Mouse (Mus musculus): ENCODE results near the gene Rpl23.
"Not testable (repeated sequence)": the region's sequence is repeated elsewhere in the genome, so short reads cannot be mapped to it uniquely, and the experiment has no call there.

Gene Rpl23

DNA sequence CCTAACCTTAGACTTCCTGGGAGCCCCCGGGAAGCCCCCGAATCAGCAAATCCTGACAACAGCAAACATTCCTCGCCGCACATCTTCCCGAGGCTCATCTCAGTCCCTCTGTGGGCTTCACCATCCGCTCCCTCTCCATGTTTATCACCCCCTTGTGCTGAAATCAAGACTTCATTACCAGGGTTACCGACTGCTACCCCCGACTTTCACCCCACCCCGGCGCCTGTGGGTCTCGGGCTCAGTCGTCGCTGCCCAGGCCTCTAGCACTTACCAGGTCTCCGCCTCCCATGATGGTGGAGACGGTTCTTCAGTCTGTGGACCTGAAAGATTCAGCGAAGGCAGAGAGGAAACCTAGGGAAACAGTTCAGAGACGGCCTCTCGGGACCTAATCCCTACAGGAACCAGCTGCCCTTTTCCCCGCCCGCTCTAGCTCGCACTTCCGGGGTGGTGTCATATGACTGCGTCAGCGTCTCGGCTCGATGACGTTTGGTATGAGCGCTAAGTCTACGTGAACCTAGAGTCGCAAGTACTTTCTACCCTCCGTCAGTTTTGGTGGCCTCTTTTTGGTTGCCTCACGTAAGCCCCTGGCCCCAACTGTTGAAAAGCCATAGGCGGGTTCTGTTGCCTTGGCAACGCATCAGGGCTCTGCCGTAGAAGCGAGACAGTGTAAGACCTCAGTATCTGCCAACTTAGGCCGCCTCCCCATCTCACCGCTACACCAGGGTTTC, 15.9 kb downstream of the Rpl23 start, which contains the start of gene Cwc25:
Gene Cwc25, minus strand, starts transcription at position 403 of the 728 bp plus-strand sequence.
- peak; percentile 95 for DNase-seq (ENCODE audit: low spot score)

DNA sequence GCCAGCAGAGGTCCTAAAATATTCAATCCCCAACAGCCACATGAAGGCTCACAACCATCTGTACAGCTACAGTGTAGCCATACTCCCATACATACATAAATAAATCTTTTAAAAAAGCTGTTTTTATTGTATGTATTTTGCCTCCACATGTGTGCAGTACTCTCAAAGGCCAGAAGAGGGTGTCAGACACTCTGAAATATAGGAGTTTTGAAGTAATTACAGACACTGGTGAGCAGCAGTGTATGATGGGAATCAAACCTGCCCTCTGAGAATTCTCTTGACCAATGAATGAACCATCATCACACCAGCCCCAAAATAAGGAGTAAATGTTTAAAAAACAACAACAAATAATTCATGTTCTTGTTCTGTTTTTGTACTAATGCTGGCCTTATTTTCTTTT, 20.6 kb downstream of the Rpl23 start:
- no peak for DNase-seq (ENCODE audit: low spot score)

DNA sequence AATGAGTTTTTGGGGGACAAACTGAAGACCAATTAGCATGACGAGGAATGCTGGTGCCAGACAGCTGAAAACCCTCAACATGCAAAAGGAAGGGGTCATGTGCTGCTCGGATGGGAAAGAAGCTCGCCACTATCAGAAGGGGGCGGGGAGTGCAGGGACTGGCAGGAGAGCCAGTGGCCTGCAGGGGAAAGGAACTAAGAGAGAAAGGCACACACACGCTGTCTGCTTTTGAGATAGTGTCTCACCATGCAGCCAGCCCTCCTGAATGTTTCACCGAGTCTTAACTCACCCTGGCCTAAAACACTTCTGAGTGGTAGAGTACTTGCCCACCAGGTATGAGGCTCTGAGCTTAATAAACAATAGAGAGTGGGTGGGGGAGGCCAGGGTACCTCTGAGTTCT, 23.3 kb downstream of the Rpl23 start:
- no peak for DNase-seq (ENCODE audit: low spot score)

DNA sequence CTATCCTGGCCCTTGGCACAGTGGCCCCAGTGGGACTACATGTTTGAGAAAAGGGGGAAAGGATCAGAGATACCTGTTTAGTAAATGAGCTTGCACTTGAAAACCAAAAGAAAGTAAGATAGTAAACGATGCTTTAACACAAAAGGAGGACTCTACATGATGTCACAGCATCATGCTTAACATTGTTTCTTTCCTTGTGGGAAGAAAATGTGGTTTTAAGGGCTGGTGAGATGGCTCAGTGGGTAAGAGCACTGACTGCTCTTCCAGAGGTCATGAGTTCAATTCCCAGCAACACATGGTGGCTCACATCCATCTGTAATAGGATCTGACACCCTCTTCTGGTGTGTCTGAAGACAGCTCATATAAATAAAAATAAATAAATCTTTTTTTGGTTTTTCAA, 24.1 kb downstream of the Rpl23 start:
- DNase-seq (ENCODE audit: low spot score): no peak

DNA sequence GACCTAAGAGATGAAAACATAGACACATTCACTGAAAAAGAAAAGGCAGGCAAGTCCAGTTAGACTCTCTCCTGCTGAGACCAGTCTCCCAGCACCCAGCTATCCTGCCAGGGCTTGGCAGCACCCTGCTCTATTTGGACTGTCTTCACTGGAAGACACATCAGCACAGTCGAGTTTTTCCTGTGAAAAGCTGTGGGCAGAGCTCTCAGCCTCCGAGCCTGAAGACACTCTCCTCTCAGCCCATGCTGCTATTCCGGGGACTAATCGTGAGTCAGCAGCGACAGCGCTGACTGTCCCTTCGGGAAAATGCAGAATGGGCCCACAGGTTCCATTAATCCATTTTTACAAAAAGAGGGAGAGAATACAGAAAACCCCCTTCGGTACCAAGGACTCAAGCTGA, 29.0 kb downstream of the Rpl23 start:
- DNase-seq (ENCODE audit: low spot score): no peak

DNA sequence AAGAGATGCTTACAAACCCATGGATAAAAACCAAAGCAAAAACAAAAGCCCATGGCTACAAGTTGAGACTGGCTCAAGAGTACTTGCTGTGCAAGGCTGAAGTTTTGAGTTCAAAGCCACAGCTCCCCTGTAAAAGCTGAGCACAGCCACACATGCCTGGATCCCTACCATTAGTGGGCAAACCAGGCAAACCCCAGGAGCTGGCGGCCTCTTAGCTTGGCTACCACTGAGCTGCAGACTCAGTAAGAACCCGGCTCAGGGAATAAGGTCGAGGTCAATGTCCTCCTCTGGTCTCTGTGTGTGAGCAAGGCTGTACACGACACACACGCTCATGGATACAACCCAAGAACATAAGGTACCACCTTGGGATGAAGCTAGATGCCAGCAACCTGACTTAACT, 33.7 kb downstream of the Rpl23 start:
- no peak for DNase-seq (ENCODE audit: low spot score)

DNA sequence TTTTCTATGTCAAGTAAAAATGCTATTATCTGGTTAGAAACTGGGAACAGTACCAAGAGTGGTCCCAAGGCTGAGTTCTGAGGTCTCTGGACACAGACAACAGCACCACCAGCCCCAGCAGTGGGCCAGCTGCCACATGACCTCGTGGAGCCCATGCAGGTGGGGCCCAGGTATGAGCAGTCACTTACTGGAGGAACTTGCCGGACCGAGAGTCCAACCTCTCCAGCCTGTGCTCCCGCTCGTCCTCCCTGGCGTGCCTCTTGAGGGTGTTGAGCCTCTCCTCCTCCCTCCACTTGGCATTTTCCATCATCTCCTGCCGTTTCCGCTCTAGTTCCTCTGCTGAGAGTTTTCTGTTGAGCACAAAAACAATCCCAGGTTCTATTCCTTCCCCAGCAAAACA, 34.5 kb downstream of the Rpl23 start:
- DNase-seq (ENCODE audit: low spot score): no peak

DNA sequence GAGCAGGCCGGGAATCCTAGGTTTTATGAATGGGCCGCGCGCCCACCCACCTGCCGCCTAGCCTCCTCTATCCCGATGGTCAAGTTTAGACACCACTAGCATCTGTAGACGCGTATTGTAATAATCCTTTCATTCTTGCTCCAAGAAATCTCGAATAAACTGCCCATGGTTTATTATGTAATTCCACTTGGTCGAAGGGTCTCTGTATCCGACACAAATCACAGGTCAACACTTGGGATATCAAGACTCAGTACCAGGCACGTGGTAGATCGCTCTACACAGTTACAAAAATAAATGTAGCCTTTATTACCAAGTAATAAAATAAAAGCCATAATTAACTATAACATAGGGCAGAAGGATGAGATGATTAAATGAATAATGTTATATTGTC, 36.9 kb downstream of the Rpl23 start:
- no peak for DNase-seq (ENCODE audit: low spot score)

DNA sequence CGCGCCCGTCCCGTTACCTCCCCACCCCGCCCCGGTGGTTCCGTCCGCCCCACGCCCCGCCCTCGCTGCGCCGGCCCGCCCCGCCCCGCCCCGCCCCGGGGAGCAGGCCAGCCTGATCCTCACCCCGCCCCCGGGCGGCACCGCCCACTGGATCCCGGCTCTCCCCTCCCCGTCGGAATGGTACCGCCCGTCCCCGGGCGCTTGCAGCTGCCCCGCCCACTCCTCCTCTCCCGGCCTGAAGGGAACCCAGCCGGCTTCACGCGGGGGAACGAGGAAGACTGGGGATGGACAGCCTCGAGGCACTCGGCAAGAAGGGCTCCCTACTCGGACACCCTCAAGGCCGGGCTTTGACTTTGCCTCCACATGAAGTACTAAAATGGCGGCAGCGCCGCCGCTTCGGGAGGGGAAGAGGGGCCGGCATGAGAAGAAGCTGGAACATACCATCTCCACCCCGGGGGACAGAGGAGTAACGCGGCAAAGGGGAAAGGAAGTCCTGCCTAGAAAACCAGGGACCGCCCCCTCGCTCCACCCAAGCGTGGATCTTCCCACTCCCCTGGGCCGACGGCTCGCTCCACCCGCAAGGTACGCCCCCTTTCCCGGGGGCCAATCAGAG, 37.4 kb downstream of the Rpl23 start:
- DNase-seq (ENCODE audit: low spot score): peak; percentile 96

DNA sequence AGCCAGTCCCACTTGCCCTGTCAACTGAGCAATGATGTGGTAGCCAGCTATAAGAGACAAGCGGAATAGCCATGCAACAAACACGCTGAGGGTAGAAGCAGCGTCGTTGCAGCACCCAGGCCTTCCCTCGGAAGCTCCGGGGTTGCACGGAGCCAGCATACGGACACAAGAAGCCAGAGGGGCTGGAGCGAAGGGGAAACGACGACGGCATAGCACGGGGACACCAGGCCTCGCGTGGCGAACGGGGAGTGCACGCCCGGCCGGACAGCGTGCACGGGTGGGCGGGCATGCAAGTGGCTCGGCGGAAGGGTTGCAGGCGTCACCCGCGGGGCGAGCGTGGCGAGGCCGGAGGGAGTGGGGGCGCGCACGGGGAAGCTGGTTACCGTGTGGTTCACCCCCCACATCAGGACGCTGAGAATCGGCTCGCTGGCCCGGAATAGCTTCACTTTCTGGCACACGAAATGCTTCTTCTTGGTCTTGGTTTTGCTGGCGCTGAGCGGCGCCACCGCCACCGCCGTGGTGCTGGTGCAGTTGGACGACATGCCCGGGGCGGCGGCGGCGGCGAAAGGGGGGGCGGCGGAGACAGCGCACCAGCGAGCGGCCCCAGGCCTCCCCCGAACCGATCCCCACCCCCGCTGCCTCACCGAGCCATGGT, 38.0 kb downstream of the Rpl23 start, which contains the start of gene Pip4k2b:
Gene Pip4k2b, minus strand, starts transcription at position 642 of the 655 bp plus-strand sequence.
- DNase-seq (ENCODE audit: low spot score): no peak

DNA sequence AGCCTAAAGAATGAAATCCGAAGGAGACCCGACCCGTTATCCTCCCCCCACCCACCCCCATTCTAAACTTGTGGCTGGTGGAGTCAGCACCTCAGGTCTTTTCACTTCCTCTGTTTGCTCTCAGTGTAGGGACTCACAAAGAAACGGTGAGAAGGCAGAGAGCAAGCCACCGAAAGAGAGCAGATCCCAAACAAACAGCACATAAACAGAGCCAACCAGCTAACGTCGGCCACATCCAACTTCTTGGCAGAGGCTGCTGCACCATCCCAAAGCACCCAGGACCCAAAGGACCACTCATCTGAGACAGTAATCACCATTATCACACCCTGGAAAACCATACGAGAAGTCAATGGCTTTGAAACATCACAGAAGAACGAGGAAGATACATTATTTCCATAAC, 38.8 kb downstream of the Rpl23 start:
- DNase-seq (ENCODE audit: low spot score): no peak

DNA sequence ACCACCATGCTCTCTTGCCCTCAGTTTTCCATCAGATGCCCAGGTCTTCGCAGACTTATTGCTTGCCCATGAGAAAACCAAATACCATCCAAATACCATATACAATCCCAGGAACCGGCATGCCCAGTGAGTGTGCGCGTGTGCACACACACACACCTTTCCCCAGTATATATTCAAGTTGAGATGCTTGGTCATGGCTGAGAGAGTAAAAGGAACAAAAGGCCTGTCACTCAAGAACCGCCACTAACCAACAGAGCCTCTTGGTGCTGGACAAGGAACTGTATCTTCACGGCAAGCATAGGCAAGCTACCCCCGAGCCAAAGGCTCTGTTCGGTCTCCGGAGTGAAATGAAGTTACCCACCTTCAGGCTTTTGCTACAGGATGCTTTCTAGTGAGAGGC, 39.6 kb downstream of the Rpl23 start:
- DNase-seq (ENCODE audit: low spot score): no peak

DNA sequence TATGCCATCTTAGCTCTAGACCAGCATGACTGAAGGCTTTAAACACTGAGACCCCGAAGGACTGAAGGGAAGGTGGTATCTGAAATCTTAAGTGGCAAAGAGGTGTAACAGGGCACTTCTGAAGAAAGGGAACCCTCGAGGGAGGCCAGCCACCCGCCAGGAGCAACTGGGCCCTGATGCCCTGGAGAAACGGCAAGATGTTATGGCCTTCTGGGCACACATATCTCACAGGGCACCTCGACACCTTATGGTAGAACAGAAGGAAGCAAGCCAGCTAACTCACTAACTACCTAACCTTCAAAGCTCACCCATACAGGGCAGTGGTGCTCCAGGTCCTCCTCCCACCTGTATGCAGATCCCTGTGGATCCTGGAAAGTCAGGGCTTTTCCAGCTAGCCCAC, 40.1 kb downstream of the Rpl23 start:
- no peak for DNase-seq (ENCODE audit: low spot score)

DNA sequence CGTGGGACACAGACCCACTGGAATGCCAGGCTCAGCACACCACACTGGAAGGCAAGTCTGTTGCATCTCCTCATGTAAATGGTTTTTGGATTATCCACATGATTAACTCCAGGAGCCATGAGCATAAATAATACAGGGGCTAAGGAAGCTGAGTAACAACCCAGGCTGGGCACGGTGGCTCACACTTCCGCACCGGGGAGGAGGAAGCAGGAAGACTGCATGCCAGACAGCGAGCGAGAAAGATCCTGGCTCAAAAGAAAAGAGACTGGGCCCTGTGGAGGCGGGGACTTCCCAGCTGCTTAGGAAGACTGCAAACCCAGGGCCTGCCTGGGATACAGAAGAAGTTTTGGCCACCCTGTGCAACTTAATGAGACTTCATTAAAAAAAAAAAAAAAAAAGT, 42.0 kb downstream of the Rpl23 start:
- no peak for DNase-seq (ENCODE audit: low spot score)

DNA sequence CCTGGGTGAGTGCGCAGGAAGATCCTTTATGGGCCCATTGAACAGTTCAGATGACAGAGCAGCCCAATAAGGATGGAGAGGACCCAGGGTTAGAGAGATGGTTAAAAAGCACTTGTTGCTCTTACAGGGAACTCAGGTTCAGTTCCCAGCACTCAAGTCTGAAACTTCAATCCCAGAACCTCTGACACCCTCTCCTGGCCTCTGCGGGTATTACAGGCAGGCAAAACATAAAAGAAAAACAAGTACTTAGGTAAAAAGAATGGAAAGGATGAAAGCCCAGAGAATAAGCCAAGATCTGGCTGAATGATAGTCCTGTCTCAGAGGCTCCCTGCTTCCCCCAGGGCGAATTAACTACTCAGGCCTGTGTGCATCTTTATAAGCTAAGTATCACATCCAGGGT, 43.1 kb downstream of the Rpl23 start:
- no peak for DNase-seq (ENCODE audit: low spot score)

DNA sequence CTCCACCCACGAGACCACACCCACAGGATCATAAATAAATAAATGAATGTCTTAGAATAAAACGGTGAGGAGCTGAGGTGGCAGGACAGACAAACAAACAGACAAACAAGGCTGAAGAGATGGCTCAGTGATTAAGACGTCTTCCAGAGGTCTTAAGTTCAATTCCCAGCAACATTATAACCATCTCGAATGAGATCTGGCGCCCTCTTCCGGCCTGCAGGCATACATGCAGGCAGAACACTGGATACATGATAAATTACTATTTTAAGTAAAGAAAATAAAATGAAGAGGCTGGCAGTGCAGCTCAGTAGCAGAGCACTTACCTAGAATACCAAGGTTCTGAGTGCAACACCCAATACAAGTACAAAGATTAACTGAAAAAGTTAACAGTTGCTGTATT, 43.5 kb downstream of the Rpl23 start:
- no peak for DNase-seq (ENCODE audit: low spot score)

DNA sequence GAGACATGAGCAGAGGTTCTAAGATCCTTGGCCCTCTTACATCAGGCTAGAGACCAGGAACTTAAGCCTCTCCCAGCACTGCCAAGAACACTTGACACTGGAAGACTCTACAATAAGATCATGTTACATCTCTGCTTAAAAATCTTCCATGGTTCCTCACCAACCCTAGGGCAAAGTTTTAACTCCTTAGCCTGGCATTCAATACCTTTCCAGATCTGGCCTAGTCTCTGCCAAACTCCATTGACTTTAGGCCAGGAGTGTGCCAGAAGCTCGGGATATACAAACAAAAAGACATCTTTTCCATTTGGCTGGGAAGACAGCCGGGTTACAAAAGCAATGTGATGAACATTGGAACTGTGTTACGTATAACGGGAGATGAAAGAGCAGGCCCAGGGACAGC, 44.6 kb downstream of the Rpl23 start:
- no peak for DNase-seq (ENCODE audit: low spot score)

DNA sequence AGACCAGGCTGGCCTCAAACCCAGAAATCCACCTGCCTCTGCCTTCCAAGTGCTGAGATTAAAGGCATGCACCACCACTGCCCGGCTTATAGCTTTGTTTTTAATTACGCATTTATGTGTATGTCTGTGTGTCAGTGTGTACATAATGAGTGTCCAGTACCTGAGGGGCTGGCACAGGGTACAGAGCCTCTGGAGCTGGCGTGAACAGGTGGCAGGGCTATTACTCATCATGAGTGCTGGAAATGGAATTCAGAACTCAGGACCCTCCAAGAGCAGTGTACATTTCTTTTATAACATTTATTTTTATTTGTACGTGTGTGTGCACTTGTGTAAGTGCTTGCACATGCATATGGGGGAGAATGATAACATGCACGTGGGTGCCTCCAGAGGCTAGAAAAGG, 45.6 kb downstream of the Rpl23 start:
- no peak for DNase-seq (ENCODE audit: low spot score)

DNA sequence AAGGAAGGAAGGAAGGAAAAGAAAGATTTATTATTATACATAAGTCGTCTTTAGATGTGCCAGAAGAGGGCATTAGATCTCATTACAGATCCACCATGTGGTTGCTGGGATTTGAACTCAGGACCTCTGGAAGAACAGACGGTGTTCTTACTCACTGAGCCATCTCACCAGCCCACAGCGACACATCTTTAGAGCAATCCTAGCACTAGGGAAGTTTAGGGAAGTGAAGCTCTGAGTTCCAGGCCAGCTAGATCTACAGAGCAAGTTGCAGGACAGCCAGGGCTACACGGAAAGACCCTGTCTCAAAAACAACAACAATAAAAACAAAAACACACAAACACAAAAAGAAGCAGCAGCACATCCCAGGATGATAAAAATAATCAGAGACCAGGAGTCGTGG, 47.4 kb downstream of the Rpl23 start:
- DNase-seq (ENCODE audit: low spot score): not testable (repeated sequence)

DNA sequence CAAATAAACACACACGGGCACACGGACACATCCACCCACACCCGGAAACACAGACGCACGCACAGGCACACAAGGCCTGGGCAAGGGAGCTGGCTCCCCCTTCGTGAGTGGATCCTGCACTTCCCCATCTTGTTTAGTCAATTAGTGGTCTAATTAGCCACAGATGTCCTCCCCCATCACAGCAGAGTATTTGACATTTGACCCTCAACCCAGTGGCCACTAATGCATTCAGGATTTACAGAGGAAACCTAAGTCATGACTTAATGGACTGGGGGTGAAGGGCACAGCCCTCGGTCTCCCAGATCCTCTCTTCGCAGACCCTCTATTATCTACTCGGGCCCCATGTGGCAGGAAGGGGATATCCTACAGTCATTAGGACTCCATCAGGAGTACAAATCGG, 48.5 kb downstream of the Rpl23 start:
- no peak for DNase-seq (ENCODE audit: low spot score)

DNA sequence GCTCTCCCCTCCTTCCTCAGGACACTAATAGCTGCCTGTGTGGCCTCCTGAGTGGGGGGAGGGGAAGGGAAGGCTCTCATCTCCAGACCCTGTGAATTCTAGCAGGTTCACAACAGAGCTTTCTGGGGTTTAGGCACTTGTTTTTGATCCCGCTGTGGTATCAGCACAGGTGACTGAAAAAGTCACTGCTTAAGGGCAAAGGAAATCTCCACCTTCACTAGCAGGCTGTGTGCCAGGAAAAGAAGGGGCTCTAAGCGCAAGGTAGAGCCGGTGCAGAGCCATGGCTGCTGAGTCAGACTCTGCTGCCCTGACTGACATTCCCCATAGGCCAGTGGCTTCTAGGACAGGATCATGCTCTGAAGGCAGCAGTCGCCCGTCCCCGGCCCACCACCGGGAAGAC, 53.5 kb downstream of the Rpl23 start:
- no peak for DNase-seq (ENCODE audit: low spot score)

DNA sequence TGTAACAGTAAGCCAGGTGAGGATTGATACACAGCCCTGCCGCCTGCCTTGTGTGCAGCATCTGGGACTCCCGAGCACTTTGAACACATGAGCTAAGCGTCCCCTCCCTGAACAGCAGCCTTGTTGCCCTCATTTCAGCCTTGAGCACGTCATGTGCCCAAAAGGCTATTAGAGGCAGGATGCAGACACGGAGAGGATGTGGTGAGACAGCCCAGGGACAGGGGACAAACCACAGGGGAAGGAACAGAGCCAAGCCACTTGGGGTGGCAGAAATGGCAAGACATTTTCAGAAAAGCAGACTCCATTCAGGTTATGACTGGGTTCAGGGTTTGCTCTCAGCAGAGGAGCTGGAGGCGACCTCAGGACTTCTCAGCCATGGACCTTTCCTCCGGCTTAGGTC, 53.9 kb downstream of the Rpl23 start:
- DNase-seq (ENCODE audit: low spot score): no peak
